ENCODE assay signal across 20 mouse cellular contexts in genomic region chr9:123835851-123836250, GRCm38 (mm10). TPM values are rescaled to one million over a fixed set of nuclear protein-coding genes. Genes with fewer than 3 reads are reported as not detected.
"Had no signal": no experiment of that assay in that cellular context is flagged by ENCODE, and none has a peak within 500 bp of the region (broad histone marks: within the 10 kb centered on the region; RNA-seq: fewer than 3 reads in every experiment).

No protein-coding gene starts in this region.

- H3K27me3 ChIP-seq: lung, embryonic 15.5 days; midbrain, embryonic 12.5 days; neural tube, embryonic 12.5 days had no signal

- DNase-seq: lung, adult 2 months; lung, postnatal 14 days; lung, postnatal 36 days; midbrain, embryonic 14.5 days; right cerebral cortex, postnatal 14 days; right cerebral cortex, postnatal 4 days; spleen, adult 18-20 months; thymus, adult 18-20 months; thymus, postnatal 14 days; thymus, postnatal 36 days had no signal

- H3K9me3 ChIP-seq: lung, embryonic 15.5 days; midbrain, embryonic 10.5 days; midbrain, embryonic 12.5 days; neural tube, embryonic 12.5 days had no signal

- ATAC-seq: liver, postnatal 0 days; lung, postnatal 0 days; midbrain, embryonic 16.5 days had no signal

- H3K4me1 ChIP-seq: lung, embryonic 15.5 days; midbrain, embryonic 10.5 days; midbrain, embryonic 12.5 days; neural tube, embryonic 12.5 days had no signal

- H3K4me3 ChIP-seq: lung, embryonic 15.5 days; midbrain, embryonic 10.5 days; midbrain, embryonic 12.5 days; myocyte; neural tube, embryonic 12.5 days had no signal

- H3K27ac ChIP-seq: lung, embryonic 15.5 days; macrophage; midbrain, embryonic 10.5 days; midbrain, embryonic 12.5 days; neural tube, embryonic 12.5 days had no signal

RNA-seq across cellular contexts. Expression of gene Xcr1, which starts 26.0 kb away (rescaled TPM):
- polyA plus RNA-seq: lung, embryonic 15.5 days; midbrain, embryonic 12.5 days; neural tube, embryonic 12.5 days; stomach, embryonic 16.5 days had no signal

RNA-seq across cellular contexts. Expression of gene Cxcr6, which starts 29.6 kb away (rescaled TPM):
- polyA plus RNA-seq: neural tube, embryonic 12.5 days had no signal
